Mouse (Mus musculus) cerebellum, postnatal 14 days (tissue): ENCODE data around the gene Sipa1l2.

Source experiments
- DNase-seq, 2 experiments: peaks; one replicate each; pipeline ENCODE4 v3.0.0; 2021; ENCODE audit warnings: mixed read lengths in 2 of 2

Gene Sipa1l2

DNA sequence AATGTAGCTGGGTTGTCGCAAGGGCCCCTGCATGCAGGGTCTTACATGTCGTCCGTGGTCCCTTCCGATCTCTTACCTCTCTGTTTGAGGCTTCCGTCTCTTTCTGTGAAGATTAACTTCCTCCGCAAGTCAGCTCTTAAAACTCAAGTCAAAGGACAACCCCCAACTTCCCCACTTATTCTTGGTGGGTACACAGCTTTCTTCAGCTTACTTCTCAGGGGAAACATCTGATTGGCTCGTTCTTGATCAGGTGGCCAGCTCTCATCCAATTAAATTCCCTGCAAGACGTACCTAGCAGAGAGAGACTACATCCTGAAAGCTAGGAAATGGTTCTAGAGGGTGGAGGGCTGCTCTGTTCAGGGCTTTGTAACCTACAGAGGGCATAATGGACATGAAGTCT lies 178.3 kb downstream of the Sipa1l2 start:
- peak in 1 of 2 experiments; percentile 39 for DNase-seq

DNA sequence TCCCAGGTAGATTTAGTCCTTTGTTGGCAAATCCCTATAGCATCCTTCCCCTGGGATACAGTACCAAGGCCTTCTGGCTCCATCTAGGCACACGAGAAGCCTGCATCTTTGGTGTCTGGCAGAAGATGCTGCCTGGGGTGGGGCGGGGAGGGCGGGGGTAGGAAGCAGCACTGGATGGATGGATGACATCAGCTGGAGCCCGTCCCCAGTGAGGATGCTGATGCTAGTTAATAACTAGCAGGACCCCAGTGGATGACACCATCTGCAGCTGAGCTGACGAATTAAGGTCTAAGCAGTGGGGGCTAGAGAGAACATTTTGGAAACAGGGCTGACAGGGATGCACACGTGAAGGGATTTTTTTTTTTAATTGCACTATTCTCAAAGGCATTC lies 179.1 kb downstream of the Sipa1l2 start:
- peak in 1 of 2 experiments; percentile 70 for DNase-seq

DNA sequence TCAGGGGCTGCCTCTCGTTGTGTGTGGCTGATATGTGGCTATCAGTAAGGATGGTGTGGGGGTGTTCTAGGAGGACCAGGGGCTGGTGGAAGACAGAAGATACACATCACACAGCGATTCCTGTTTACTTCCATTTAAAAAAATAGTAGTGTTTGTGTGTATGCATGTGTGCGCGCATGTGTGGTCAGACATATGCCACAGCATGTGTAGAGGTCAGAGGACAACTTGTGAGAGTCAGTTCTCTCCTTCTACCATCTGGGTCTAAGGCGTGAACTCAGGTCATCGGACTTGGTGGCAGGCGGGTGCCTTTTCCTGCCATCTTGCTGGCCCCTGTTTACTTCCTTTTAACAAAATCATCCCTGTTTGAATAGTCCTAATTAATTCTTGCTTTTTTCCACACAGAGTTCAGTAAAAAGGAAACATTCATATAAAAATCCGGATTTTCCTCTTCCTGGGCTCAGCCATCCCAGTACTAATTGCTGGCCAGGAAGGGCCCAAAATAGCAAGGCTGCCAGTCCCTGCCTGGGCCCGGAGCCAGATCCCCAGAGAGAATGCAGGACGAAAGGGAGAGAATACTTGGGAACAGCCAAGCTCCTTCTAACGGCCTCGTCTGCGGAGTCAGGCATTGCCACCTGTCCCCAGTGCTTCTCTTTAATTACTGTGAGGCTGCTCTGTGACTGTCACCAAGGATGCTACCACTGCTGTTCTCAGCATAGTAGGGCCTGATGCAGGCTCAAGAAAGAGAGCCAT lies 179.7 kb downstream of the Sipa1l2 start:
- DNase-seq: peak; percentile 100

DNA sequence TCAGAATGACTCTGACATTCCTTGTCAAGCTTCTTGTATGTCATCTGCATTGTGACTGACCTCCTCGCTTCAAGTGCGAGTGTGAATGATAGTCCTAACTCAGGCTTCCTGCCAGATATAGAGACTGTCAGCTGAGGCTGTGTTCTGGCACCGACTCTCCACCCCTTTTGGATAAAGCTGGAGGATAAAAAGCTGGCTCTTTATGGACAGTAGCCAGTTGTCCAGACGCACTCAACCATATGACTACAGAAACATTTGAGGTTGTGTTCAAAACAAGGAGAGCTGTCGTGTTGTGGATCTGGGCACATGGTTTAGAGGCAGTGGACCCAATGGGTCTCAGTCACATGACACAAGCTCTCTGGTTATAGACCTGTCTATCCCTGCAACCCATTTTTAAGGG lies 180.3 kb downstream of the Sipa1l2 start:
- DNase-seq: peak; percentile 83 to 85

DNA sequence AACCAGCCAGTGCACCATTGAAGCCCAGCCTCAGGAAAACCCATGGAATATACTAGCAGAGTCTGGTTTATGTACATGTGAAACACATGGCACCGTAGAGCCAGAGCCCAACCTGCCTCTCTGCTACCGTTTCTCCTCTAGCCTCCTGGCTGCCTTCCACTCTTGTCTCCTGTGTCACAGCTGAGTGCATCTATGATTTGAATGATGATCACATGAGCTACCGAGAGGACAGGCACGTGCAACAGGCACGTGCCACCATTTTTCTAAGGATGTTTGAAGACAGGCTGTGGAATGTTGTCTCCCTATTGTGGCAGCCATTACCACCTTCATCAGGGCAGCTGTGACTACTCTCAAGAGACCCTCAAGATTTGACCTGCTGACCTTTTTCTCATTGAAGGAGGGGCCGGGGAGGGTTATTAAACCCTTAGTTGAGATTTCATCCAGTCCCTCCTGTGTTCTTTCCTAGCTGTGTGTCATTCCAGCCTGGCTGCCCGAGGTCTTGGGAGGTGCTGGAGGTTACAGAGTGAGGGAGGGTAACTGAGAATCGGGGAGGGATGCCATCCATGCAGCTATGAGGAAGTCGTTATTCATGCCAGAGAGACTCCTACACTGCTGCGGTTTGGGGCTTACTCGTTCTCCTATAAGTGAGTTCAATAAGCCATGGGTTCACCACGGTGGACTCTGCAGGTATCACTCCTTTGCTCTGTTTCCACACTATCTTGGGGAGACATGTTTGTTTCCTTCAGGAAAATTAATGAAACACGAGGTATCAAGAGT lies 181.0 kb downstream of the Sipa1l2 start:
- peak in 1 of 2 experiments; percentile 54 for DNase-seq

DNA sequence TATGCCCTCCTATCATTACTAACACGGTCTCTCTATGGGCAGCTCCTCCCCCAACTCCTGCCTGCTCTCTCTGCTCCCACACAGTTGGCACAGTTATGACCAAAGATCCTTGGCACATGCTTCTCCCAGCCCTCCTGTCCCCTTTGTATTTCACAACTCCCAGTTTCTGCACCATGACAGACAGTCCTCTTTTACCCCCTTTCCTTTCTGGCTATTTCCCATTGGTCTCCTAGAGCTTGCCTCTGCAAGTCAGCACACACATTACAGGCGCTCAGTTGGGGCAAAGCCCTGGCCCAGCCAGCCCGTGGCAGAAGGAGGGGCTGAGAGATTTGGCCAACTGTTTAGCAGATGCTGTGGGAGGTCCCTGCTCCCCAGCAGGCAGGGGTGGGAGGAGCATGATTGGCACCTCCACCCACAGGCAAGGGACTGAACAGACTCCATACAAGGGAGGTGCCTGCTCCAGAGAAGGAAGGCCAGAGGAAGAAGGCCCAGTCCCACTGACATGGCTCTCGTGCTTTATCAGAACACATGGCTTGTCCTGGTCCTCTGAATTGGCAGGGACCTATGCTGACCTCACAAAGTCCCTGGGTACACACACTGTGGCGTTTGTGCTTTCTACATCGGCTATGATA lies 184.0 kb downstream of the Sipa1l2 start:
- DNase-seq: peak; percentile 83 to 87

DNA sequence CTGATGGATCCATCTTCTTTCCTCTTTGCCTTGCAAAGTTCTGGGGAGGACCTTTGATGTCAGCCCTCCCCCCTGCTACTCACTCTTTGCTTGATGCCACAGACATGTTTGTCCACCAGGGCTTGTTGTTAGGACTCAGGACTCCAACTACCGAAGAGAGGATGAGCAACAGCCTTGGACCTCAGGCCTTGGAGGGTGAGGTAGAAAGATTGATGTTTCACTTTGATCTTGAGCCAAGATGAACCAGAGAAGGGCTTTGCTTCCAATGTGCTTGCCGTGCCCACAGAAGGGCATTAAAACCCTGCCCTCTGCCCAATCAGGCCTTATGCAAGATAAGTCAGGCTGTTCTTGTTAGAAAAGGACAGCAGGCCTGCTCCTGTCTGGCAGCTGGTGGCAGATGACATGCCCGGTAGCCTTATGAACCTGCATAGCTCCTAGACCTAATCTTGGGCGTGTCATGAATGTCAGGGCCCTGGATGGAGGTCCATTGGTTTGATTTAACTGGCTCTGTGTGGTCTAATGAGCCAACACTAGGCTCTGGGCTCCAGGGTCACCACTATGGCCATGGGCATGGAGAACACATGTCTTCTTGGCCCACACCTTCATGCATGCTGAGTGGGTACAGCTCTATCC lies 184.9 kb downstream of the Sipa1l2 start:
- DNase-seq: peak in 1 of 2 experiments; percentile 27

DNA sequence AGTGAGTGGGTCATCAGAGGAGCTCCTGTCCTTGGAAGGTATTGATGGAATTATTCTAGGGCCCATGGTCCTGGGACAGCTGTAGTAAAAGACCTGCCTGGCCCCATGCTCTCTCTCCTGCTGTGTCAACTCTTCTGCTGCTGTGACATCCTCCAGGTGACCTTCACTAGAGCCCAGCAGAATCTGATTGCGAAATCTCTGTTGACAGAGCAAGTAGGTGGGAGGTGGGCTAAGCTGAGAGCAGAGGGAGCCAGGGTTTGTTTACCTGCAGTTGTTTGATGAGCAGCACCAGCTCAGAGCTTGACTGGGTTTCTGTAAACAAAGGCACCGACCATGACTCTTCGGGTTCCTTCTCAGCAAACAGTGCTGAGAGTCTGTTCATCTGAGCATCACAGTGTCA lies 187.9 kb downstream of the Sipa1l2 start:
- no peak for DNase-seq

DNA sequence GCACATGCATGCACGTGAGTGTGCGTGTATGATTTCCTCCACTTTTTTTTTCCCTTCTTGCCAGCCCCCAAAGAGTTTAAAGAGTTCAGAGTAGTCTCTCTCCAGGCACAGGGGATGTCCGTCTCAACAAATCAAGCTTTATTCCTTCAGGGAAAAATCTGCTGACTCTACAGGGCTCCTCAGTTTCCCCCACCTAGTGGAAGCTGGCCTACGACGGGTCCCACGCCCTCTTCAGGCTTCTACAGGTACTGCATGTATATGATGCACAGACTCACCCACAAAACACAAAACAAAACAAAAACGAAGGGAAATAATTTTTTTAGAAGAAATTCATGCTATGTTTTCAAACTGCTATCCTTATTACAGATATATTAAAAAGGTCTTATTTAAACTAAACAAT lies 189.7 kb downstream of the Sipa1l2 start:
- DNase-seq: no peak

DNA sequence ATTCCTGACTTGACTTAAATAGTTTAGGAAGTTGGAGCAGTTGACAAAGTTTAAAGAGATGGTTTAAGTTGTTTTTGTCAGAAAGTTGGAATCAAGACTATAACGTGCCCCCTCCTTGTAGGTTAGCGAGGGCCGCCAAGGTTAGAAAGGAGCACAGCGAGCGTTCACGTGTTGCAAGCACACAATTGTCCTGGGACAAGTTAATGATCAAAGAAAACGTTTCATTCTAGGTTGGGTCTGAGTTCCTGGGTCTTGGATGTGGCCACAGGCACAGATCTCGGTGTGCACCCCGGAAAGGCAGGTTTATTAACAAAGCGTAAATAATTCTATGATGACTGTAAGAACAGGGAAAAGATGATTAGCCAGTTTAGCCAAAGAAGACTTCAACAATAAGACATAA lies 190.5 kb downstream of the Sipa1l2 start:
- no peak for DNase-seq

DNA sequence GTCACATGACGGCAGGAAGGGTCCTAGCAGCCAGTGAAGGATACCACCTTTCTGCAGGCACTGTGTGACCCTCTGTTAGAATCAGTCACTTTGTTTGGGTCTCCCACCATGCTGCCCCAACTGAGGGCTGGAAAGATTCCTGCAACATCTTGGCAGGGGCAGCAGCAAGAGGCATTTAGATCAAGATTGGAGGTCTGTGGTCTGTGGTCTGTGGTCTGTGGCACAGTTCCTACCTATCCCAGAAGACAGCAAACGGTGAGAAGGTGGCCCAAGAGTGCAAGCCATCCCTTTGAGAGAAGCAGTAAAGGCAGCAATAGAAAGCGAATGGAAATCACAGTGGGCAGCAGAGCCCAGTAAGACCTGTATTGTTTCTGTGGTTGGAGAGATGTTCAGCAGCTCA lies 191.9 kb downstream of the Sipa1l2 start:
- DNase-seq: no peak

DNA sequence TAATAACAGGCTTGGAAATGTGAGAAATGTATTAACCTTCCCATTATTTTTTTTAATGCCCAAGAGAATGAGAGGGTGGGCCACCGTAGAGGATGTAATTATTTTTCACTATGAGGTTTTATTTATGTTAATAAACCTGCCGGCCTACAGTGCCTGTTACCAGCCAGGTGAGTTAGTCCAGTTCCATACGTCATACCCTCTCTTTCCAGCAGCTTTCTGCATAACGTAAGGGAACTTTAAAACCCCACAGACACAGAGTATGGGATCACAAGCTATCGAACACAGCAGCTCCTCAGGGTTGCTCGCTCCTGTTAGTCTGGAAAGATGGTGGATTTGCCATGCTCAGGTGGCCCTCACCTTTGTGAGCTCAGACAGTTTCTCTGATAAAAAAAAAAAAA lies 193.2 kb downstream of the Sipa1l2 start:
- no peak for DNase-seq

DNA sequence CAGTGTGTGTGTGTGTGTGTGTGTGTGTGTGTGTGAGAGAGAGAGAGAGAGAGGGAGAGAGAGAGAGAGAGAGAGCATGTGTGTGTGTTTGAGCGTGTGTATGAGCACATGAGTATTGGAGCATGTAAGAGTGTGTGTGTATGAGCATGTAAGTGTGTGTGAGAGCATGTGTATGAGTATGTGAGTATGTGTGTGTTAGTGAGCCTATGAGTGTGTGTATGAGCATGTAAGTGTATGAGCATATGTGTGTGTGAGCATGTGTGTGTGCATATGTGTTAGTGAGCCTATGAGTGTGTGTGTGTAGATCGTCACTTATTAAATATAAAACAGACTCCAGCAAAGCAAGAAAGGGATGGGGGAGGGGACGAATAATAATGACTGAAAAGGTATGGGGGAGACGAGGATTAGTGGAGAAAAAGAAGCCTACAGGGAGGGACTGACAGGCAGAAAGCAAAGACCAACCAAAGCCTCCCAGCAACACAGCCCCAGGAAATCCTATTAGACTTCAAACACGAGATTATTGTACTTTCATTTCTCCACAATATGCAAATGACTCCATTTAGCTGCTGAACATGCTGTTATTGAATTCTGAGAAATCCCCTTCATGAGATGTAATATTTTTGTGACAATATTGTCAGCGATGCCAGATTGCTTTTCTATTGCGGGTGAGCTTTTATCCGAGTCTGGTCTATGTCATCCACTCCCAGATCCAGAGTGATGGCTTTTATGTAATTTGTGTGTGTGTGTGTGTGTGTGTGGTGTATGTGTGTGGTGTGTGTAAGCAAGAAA lies 193.8 kb downstream of the Sipa1l2 start:
- no peak for DNase-seq

DNA sequence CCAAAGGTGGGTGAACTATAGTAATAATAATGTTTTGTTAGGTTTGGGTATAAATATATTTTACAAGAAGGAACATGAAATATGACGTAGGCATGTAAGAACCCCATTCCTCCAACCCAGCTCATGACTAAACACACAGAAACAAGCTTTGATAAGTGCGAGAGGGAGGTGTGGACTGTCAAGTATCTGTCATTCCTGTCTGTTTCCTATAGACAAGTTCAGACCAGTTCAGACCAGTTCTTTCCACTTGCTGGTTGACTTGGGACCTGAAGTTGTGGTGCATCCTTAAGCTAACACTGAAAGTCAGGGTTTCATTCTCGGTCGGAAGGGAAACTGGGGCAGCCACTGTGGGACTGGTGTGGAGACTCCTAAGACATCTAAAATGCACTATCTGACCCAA lies 197.0 kb downstream of the Sipa1l2 start:
- DNase-seq: no peak

DNA sequence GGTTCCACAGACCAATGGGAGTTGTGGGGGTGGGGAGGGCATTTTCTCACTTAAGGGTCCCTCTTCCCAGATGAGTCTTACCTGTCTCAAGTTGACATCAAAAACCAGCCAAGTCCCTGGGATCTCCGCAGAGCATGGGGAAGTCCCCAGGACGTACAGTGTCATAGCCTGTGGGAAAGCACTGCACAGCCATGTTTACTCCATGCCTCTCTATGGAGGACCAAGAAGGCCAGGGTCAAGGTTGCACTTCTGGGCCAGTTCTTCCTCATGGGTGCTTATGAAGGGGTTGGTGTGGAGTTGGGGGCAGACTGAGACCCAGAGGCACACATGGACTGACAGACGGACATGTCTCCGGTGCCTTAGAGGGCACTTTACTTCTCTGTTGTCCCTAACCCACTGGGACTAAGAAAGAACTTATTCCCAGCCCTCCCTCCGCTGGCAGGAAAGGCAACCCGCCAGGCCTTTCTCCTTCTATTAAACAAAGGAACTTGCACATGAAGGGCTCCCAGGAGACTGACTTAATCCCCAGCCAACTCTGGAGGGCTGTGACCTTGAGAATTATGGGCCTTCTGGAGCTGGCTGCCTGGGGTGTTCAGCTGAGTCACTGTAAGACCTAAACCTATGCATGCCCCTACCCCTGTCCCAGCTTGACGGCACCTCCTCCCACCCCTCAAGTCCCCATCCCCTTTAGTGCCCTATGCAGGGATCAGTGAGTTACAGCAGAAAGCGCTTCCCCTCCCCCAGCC lies 199.9 kb downstream of the Sipa1l2 start:
- no peak for DNase-seq

DNA sequence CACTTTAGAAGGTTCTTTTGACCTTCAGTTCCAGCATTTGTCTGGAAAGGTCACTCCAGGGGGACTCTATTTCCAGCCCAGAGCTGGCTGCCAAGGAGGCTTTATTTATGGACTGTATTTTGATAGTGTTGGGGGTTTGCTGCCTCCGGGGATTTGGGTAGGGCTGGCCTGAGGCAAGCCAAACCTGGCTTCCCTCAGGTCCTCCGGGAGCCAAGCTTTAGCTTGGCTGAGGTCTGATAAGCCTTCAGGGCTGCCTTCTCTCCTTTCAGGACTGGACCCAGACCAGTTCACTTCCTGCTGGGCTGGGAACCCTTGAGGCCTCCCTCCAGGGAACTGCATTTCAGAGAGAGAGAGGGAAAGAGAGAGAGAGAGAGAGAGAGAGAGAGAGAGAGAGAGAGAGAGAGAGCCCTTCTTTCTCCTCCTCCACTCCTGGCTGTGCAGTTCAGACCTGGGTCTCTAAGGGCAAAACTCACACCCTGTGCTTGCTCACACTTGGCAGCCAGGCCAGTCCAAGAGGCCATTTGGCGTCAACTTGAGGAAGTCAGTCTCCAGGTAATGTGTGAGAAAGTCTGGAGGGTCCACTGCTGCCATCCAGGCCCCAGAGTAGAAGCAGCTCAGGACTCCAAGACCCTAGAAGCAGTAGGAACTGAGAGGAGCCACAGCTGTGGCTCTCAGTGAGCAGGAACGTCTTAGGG lies 201.1 kb downstream of the Sipa1l2 start:
- no peak for DNase-seq
